Mouse (Mus musculus) left cerebral cortex, postnatal 10 days (tissue): ENCODE results near the gene Cox7a1. TPM values are rescaled to one million over a fixed set of nuclear protein-coding genes. Genes with fewer than 3 reads are reported as not detected.

ENCODE experiments used
- DNase-seq, 2 experiments: peaks; one replicate each; pipeline ENCODE4 v3.0.0; 2021 to 2022; ENCODE audit warnings: low spot score in 2 of 2, mixed read lengths in 1 of 2; ENCODE audit errors: extremely low spot score in 1 of 2
- intact Hi-C: fragments of 180-260 bp; cut with DNase I; formaldehyde crosslinking; loops from one replicate; pipeline ENCODE4 v1.15.1; 2025
- total RNA-seq, 2 experiments: library from RNA; stranded (reverse); gene quantifications; 2 replicates each; pipeline ENCODE4 v1.2.3; 2021

Gene Cox7a1
- total RNA-seq, 2 experiments from 2014 or later = 3.6 to 4.1 TPM

- intact Hi-C loops = no loop called here
- DNase-seq = no peak
Observed at GRCm38 (mm10) chr7:30211025-30211424, 27.1 kb downstream of the Cox7a1 start.

DNA sequence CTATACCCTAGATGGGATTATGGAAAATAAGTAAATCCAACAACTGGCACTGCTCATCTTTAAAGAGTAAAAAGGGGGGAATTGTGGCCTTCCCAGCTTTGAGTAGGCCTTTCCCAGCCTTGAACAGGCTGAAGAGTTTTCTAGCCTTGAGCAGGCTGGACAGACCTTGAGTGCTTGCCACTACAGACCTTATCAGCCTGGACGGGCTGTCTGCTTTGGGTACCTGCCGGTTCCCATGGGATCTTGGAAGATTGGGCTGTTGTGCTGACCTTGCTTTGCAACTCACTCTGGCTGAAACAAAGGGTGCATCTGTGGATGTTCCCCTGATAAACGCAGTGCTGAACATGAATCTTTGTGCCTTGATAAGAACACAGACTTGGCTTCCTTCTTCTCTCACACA, 29.9 kb downstream of the Cox7a1 start:
- intact Hi-C loops = no loop called here
- DNase-seq = no peak

DNA sequence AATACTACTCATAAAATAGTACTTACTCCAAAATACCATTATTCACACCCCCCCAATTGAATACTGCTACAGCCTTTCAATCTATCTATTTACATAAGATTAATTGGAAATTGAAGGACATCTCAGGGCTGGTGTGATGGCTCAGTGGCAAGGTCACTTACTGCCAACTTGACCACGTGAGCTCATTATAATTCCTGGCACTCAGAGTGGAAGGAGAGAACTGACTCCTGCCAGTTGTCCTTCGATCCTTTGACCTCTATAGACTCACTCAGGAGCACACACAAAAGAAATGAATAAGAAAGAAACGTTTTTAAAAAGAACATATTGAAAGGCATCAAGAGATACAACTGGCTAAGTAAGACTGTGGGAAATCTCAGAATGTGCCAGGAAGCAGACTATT, 31.9 kb downstream of the Cox7a1 start:
- intact Hi-C loops = loop anchor here (5.0 kb wide), 1 partner anchor 34 kb away; the partner anchor contains the start of gene Cox7a1
- DNase-seq = no peak

- intact Hi-C loops = loop anchor here (5.0 kb wide), 1 partner anchor 34 kb away; the partner anchor contains the start of gene Cox7a1
- peak; percentile 67 to 84 for DNase-seq
Observed at GRCm38 (mm10) chr7:30216723-30217151, 32.8 kb downstream of the Cox7a1 start.

DNA sequence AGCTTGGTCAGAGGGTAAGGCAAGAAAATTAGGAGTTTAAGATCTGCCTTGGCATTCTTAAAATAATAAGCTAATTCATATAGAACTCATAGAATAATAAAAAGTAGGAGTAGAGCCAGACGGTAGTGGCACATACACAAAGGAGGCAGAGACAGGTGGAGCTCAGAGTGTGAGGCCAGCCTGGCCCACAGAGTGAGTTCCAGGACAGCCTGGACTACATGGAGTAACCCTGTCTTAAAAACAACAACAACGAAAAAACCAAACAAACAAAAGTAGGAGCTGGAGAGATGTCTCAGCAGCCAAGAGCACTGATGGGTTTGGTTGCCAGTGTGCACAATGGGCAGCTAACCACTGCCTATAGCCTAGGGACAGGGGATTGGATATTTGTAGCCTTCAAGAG, 33.3 kb downstream of the Cox7a1 start:
- intact Hi-C loops = loop anchor here (5.0 kb wide), 1 partner anchor 35 kb away; the partner anchor contains the start of gene Cox7a1
- no peak for DNase-seq

GRCm38 (mm10) chr7:30219293-30220007, 35.5 kb downstream of the Cox7a1 start:
- DNase-seq = no peak
- intact Hi-C loops = loop anchor here (5.0 kb wide), 1 partner anchor 37 kb away; the partner anchor contains the start of gene Cox7a1

DNA sequence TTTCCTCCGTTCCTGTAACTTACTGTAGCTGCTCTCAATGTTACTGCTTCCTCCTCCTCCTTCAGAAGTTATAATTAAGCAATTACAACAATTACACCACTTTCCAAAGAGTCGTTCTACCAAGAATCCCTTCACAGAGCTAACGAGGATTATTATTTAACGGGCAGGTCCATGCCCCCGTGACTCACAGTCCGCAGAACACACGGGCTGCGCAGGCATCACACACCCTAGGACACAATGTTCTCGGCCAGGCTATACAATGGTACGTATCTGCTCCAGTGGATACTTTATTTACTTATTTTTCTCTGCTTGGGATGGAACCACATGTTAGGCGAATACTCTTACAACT, 36.0 kb downstream of the Cox7a1 start:
- no peak for DNase-seq
- intact Hi-C loops = no loop called here

- intact Hi-C loops = no loop called here
Observed at GRCm38 (mm10) chr7:30221433-30221832, 37.5 kb downstream of the Cox7a1 start.

DNA sequence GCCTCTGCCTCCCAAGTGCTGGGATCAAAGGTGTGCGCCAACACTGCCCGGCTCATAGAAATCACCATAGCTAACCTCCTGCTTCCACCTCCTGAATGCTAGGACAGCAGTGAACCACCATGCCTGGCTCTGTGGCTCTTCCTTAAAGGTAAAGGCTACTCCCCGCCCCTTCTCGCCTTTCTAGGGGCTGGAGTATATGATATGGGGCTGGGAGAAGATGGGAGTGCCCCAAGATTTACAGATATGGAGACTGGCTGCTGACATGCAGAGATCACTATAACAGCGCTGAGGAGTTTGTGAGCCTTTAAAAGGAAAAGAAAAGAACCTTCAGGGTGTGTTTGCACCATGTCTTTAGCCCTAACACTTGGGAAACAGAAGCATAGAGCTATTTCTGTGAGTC, 38.3 kb downstream of the Cox7a1 start:
- DNase-seq = no peak
- intact Hi-C loops = no loop called here

More at GRCm38 (mm10) chr7:30221433-30221832, 37.5 kb downstream of the Cox7a1 start:
- DNase-seq = no peak

GRCm38 (mm10) chr7:30224206-30224605, 40.3 kb downstream of the Cox7a1 start:
- DNase-seq = no peak
- intact Hi-C loops = no loop called here

- intact Hi-C loops = loop anchor here (5.0 kb wide), 1 partner anchor 61 kb away; the partner anchor contains the start of gene Clip3
- DNase-seq = peak in 1 of 2 experiments; percentile 56
Observed at GRCm38 (mm10) chr7:30231328-30231668, 47.4 kb downstream of the Cox7a1 start.

GRCm38 (mm10) chr7:30231669-30232454, 47.9 kb downstream of the Cox7a1 start, which contains the start of the genes Polr2i and Tbcb:
TSS of gene Polr2i (plus strand) at chr7:30231948.
TSS of gene Tbcb (minus strand) at chr7:30232272.
- intact Hi-C loops = loop anchor here (5.0 kb wide), 1 partner anchor 60 kb away; the partner anchor contains the start of gene Clip3
- peak; percentile 99 for DNase-seq

DNA sequence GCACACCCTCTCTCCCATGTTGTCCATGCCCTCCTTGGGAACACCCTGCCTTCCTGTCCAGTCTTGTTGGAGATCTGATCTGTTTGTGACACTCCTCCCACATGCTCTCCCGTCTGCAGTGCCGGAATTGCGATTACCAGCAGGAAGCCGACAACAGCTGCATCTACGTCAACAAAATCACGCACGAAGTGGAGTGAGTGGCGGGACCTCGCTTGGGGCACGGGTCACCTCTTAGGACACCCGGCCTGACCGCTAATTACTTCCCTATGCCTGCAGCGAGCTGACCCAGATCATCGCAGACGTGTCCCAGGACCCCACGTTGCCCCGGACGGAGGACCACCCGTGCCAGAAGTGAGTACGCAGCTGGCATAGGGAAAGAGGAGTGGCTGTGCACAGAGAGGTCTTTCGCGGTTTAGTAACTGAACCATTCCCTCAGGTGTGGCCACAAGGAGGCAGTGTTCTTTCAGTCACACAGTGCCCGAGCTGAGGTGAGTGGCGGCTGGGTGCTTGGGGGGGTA, 48.7 kb downstream of the Cox7a1 start:
- DNase-seq = peak; percentile 48 to 82
- intact Hi-C loops = loop anchor here (5.0 kb wide), 1 partner anchor 60 kb away; the partner anchor contains the start of gene Clip3

DNA sequence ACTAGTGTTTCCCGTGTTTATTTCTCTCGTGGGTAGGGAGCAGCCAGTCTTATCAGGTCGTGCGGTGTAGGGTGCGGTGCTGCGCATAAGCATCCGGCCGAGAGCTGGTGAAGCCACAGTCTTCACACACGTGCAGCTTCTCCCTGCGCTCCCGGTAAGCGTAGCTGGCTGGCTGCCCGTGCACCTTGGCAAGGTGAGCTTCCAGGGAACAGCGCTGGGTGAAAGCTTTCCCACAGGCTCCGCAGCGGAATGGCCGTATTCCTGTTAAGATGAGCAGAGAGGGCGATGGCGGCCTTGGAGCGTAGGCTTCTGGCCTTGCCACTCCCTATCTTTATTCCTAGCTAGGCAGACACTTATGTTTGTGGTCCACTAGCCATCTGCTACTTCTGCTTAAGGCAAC, 49.4 kb downstream of the Cox7a1 start:
- intact Hi-C loops = loop anchor here (5.0 kb wide), 1 partner anchor 59 kb away; the partner anchor contains the start of gene Clip3
- DNase-seq = peak in 1 of 2 experiments; percentile 62

GRCm38 (mm10) chr7:30234276-30234858, 50.4 kb downstream of the Cox7a1 start:
- intact Hi-C loops = loop anchor here (5.0 kb wide), 1 partner anchor 58 kb away; the partner anchor contains the start of gene Clip3

GRCm38 (mm10) chr7:30235091-30235490, 51.1 kb downstream of the Cox7a1 start:
- no peak for DNase-seq
- intact Hi-C loops = no loop called here

More at GRCm38 (mm10) chr7:30234276-30234858, 50.4 kb downstream of the Cox7a1 start:
- DNase-seq = no peak

GRCm38 (mm10) chr7:30235625-30236024, 51.7 kb downstream of the Cox7a1 start, which contains the start of gene Ovol3:
TSS of gene Ovol3 (minus strand) at chr7:30235725.
- DNase-seq = no peak
- intact Hi-C loops = no loop called here
